Comparison of ENCODE assay signal across 7 mouse cellular contexts in genomic region chr16:3884201-3885064, GRCm38 (mm10). TPM values are rescaled to one million over a fixed set of nuclear protein-coding genes. Genes with fewer than 3 reads are reported as not detected.
DNase-seq lines count a peak whose midpoint lies in the region; ATAC-seq lines count a peak whose summit lies in the region.

TSS of gene Zfp597 (minus strand) at chr16:3884561.
TSS of gene Gm20695 (plus strand) at chr16:3884648.

- peak within 1 kb of the TSS; percentile 93 for H3K9ac ChIP-seq in intestine, embryonic 16.5 days (ENCODE audit: low read depth, low read length)
- peak within 1 kb of the TSS; percentile 94 for H3K9ac ChIP-seq in midbrain, embryonic 11.5 days (ENCODE audit: low read length)

- peaks cover 12% of the 10 kb centered on the region for H3K4me1 ChIP-seq in intestine, embryonic 16.5 days (ENCODE audit: control insufficient read depth, insufficient read depth, low read length)
- peaks cover 9% of the 10 kb centered on the region for H3K4me1 ChIP-seq in midbrain, embryonic 11.5 days (ENCODE audit: control insufficient read depth, insufficient read depth, low read length)

- H3K9me3 ChIP-seq in intestine, embryonic 16.5 days (ENCODE audit: control insufficient read depth, low read length): no peaks in the 10 kb centered on the region
- H3K9me3 ChIP-seq in midbrain, embryonic 11.5 days (ENCODE audit: control insufficient read depth, low read length): no peaks in the 10 kb centered on the region

- H3K36me3 ChIP-seq in intestine, embryonic 16.5 days (ENCODE audit: control insufficient read depth, insufficient read depth, low read length): no peaks in the 10 kb centered on the region
- H3K36me3 ChIP-seq in midbrain, embryonic 11.5 days (ENCODE audit: control insufficient read depth, insufficient read depth, low read length): no peaks in the 10 kb centered on the region

- H3K4me3 ChIP-seq in intestine, embryonic 16.5 days (ENCODE audit: low read length): peak within 1 kb of the TSS; percentile 98
- H3K4me3 ChIP-seq in midbrain, embryonic 11.5 days (ENCODE audit: low read depth, low read length): peak within 1 kb of the TSS; percentile 82

- intact Hi-C loops in gastrocnemius, postnatal 36 days (cut with DNase I): loop anchor here (5.0 kb wide), 1 partner anchor 37 kb away; the partner anchor contains the start of gene Zfp174
- intact Hi-C loops in left cerebral cortex, postnatal 36 days (cut with DNase I): loop anchor here (10.0 kb wide), 1 partner anchor 140 kb away; the partner anchor contains the start of gene Zfp263

- WGBS in intestine, embryonic 16.5 days: under 1% methylated on average over 79 of the region's 88 CpGs
- WGBS in midbrain, embryonic 11.5 days: under 1% methylated on average over 85 of the region's 88 CpGs

- H3K27ac ChIP-seq in intestine, embryonic 16.5 days (ENCODE audit: low read length): peak within 1 kb of the TSS; percentile 96
- peak within 1 kb of the TSS; percentile 89 for H3K27ac ChIP-seq in midbrain, embryonic 11.5 days (ENCODE audit: low read depth, low read length)

- DNase-seq in adrenal gland, adult 18-20 months (ENCODE audit: low spot score in 2 of 2): peak; percentile 94
- peak; percentile 97 for DNase-seq in embryo, embryonic 11 days
- peak; percentile 91 to 93 for DNase-seq in gastrocnemius, postnatal 36 days
- DNase-seq in left cerebral cortex, postnatal 36 days (ENCODE audit: low spot score in 2 of 2): peak; percentile 94 to 95
- DNase-seq in midbrain, embryonic 11.5 days (ENCODE audit: low spot score, missing footprints): peak; percentile 99
- DNase-seq in skeletal muscle tissue, adult 2 months (ENCODE audit: low read depth, low spot score): peak; percentile 96

- H3K4me2 ChIP-seq in intestine, embryonic 16.5 days (ENCODE audit: low read depth, low read length): peak within 1 kb of the TSS; percentile 63
- H3K4me2 ChIP-seq in midbrain, embryonic 11.5 days: peak within 1 kb of the TSS; percentile 72

- H3K27me3 ChIP-seq in intestine, embryonic 16.5 days (replicated peaks; ENCODE audit: control insufficient read depth, insufficient read depth, low read length): no peaks in the 10 kb centered on the region
- no peaks in the 10 kb centered on the region for H3K27me3 ChIP-seq in midbrain, embryonic 11.5 days (ENCODE audit: control insufficient read depth, insufficient read depth, low read length)

- peak; percentile 99 for ATAC-seq in intestine, embryonic 16.5 days
- ATAC-seq in midbrain, embryonic 11.5 days (ENCODE audit: low FRiP score): peak; percentile 99

RNA-seq across cellular contexts. Expression of gene Zfp597, which starts in this region (rescaled TPM):
- 10 to 100 TPM; 15.1 to 25.1 TPM for total RNA-seq in adrenal gland, adult 18-20 months (2021)
- total RNA-seq in gastrocnemius, postnatal 36 days (2021): 1 to 10 TPM; 5.6 to 7.0 TPM
- 3.6 and 4.3 TPM in 2 replicates for polyA plus RNA-seq in intestine, embryonic 16.5 days (2015; fragmentation: Nextera tagmentation; extraction: Ambion mirVana)
- 10 to 100 TPM; 23.1 to 26.8 TPM for total RNA-seq in left cerebral cortex, postnatal 36 days (2021)
- polyA plus RNA-seq in midbrain, embryonic 11.5 days (2014; fragmentation: Nextera tagmentation; extraction: Ambion mirVana): 9.3 and 9.5 TPM in 2 replicates

RNA-seq across cellular contexts. Expression of gene Gm20695, which starts in this region (rescaled TPM):
- 1 to 10 TPM; 1.1 to 1.4 TPM for total RNA-seq in adrenal gland, adult 18-20 months (2021)
- not detected for total RNA-seq in gastrocnemius, postnatal 36 days (2021)
- polyA plus RNA-seq in intestine, embryonic 16.5 days (2015; fragmentation: Nextera tagmentation; extraction: Ambion mirVana): 0.32 and 0.95 TPM in 2 replicates
- total RNA-seq in left cerebral cortex, postnatal 36 days (2021): 1 to 10 TPM in 1 of 2 experiments, not detected in 1; 1.2 TPM
- 2.1 and 4.4 TPM in 2 replicates for polyA plus RNA-seq in midbrain, embryonic 11.5 days (2014; fragmentation: Nextera tagmentation; extraction: Ambion mirVana)

Comparison
In these comparisons a context has a peak if more than half of its experiments do, and no peak if none do; other contexts are left out.
1. Peak in every context shown above with its lines: DNase-seq, ATAC-seq, H3K4me3 ChIP-seq and H3K27ac ChIP-seq.